Mouse (Mus musculus) lung, postnatal 10 days (tissue): ENCODE results near the gene Cptp.

ENCODE experiments used
- DNase-seq: peaks from one replicate; pipeline ENCODE4 v3.0.0; 2021

Cptp gene

GRCm38 (mm10) chr4:155886330-155886729 is 17.1 kb upstream of the Cptp start:
- no peak for DNase-seq

- DNase-seq = no peak
These were observed 14.3 kb upstream of the Cptp start for GRCm38 (mm10) chr4:155883587-155883986.

- no peak for DNase-seq
These were observed 2.2 kb upstream of the Cptp start for GRCm38 (mm10) chr4:155871404-155871803.

- DNase-seq = peak; percentile 39
These were observed 484 bp downstream of the Cptp start for GRCm38 (mm10) chr4:155868614-155869298.

GRCm38 (mm10) chr4:155863001-155863400 is 6.2 kb downstream of the Cptp start, which contains the start of gene Tas1r3:
TSS of gene Tas1r3 (minus strand) at chr4:155863362.
- no peak for DNase-seq

GRCm38 (mm10) chr4:155861787-155862186 is 7.5 kb downstream of the Cptp start:
- no peak for DNase-seq

GRCm38 (mm10) chr4:155859318-155859717 is 9.9 kb downstream of the Cptp start:
- peak; percentile 74 for DNase-seq

GRCm38 (mm10) chr4:155856881-155857280 is 12.4 kb downstream of the Cptp start:
- no peak for DNase-seq

GRCm38 (mm10) chr4:155856071-155856470 is 13.2 kb downstream of the Cptp start:
- DNase-seq = no peak

- no peak for DNase-seq
These were observed 14.2 kb downstream of the Cptp start for GRCm38 (mm10) chr4:155854991-155855390.

- no peak for DNase-seq
These were observed 15.8 kb downstream of the Cptp start for GRCm38 (mm10) chr4:155853421-155853820.

GRCm38 (mm10) chr4:155851951-155852411 is 17.3 kb downstream of the Cptp start:
- DNase-seq = peak; percentile 25

- DNase-seq = no peak
These were observed 17.9 kb downstream of the Cptp start for GRCm38 (mm10) chr4:155851368-155851767.

GRCm38 (mm10) chr4:155849792-155850451 is 19.3 kb downstream of the Cptp start:
- no peak for DNase-seq

GRCm38 (mm10) chr4:155849391-155849790 is 19.8 kb downstream of the Cptp start:
- no peak for DNase-seq

GRCm38 (mm10) chr4:155848434-155849095 is 20.7 kb downstream of the Cptp start:
- DNase-seq = no peak

- DNase-seq = peak; percentile 54
These were observed 21.5 kb downstream of the Cptp start for GRCm38 (mm10) chr4:155847591-155848352.

- peak; percentile 92 for DNase-seq
These were observed 22.2 kb downstream of the Cptp start, which contains the start of gene Dvl1 for GRCm38 (mm10) chr4:155846871-155847578. TSS of gene Dvl1 (plus strand) at chr4:155847402.

- DNase-seq = no peak
These were observed 26.0 kb downstream of the Cptp start for GRCm38 (mm10) chr4:155843231-155843630.

- DNase-seq = no peak
These were observed 27.5 kb downstream of the Cptp start for GRCm38 (mm10) chr4:155841651-155842270.

- DNase-seq = peak; percentile 88
These were observed 28.2 kb downstream of the Cptp start for GRCm38 (mm10) chr4:155841003-155841454.
